Mouse (Mus musculus) liver, adult (tissue): ENCODE results near the gene Tmem237.

Experiments used
- GATA4 ChIP-seq: IDR thresholded peaks from 2 replicates; pipeline ENCODE4 v1.6.1; 2014; ENCODE audit warnings: mild to moderate bottlenecking, low read length; ENCODE audit not compliant: insufficient replicate concordance

Gene Tmem237

DNA sequence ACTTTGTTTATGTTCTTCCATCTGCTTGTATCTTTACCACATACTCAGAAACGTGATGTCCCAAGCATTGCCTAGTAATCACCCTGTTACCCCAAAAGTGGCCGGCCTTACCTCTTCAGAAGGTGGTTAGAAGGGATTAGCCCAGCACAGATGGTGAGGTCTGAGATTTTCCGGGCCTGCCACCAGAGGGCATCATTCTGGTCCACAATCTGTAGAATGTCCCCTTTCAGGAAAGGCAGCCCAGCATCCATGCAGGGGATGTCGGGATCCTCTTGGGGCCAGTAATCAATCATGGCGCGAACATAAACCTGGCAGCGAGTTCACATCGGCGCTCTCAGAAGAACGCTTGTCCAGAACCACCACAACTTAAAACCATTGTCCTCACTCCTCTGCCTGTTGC, 24.3 kb upstream of the Tmem237 start:
- no peak for TF ChIP-seq GATA4

DNA sequence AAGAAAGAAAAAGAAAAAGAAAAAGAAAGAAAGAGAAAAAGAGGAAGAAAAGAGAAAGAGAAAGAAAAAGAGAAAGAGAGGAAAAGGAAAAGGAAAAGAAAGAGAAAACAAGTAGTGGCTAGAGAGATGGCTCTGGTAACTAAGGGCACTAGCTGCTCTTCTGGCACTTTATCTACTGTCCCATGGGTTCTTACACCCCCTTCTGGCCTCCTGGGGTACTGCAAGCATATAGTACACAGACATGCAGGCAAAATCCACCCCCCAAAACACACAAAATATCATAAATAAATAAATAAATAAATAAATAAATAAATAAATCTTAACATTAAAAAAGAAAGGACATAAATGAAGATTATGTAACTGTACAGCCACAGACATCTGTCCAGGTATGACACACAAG, 22.6 kb upstream of the Tmem237 start:
- TF ChIP-seq GATA4: no peak

GRCm38 (mm10) chr1:59134419-59134818, 14.2 kb upstream of the Tmem237 start:
- TF ChIP-seq GATA4: no peak

- TF ChIP-seq GATA4: no peak
Measured at GRCm38 (mm10) chr1:59128879-59129278, 8.7 kb upstream of the Tmem237 start.

- no peak for TF ChIP-seq GATA4
Measured at GRCm38 (mm10) chr1:59125558-59125957, 5.3 kb upstream of the Tmem237 start.

- no peak for TF ChIP-seq GATA4
Measured at GRCm38 (mm10) chr1:59110524-59110923, 9.7 kb downstream of the Tmem237 start.

DNA sequence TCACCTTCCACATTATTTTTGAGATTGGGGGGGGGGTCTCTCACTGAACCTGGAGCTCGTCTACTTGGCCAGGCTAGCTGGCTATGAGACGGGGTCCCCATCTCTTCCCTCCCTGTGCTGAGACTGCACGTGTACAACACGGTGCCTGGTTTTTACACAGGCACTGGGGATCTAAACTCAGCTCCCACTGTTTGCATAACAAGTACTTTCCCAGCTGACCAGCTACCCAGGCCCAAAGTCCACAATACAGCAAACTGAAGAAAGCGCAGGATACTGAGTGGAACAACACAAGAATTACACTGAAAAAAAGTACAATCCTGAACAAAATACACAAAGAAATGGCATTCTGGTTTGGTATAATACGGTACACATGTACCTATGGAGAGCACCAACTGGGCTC, 18.1 kb downstream of the Tmem237 start:
- TF ChIP-seq GATA4: no peak

DNA sequence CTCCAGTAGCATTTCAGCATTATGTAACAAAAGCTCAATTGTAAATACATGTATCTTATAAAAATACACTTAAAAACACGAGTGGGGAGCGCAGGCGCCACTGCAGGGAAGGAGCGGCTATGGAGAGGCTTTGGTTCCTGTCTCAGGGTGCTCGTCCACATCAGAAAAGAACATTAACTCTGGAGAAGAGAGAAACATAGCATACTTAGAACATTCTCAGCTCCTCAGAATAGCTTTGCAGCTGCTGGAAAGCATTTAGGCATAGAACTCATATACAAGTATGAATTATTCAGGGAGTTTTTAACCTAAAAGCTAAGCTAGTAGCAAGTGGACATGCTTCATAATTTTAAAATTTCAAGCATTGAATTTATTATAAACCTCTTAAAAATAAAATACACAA, 19.2 kb downstream of the Tmem237 start:
- TF ChIP-seq GATA4: no peak

- no peak for TF ChIP-seq GATA4
Measured at GRCm38 (mm10) chr1:59094705-59095104, 25.5 kb downstream of the Tmem237 start, which contains the start of gene C2cd6. TSS of gene C2cd6 (minus strand) at chr1:59094900.

DNA sequence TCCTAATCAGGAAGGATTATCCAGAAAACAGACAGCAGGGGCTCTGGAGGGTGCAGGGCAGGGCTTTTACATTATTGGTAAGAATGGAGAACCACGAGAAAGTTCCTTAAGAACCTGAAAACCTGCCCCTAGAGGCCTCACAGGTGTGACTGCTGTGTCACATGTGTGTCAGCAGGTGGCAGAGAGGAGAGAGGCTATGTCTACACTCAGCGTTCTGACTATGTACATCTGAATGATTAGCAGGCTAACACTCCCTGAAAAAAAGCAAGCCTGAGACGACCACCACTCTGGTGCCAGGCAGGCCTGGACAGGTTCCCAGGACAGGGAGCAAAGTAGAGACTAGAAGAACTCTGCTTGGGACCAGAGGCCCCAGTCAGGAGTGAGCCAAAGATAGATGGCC, 49.3 kb downstream of the Tmem237 start:
- no peak for TF ChIP-seq GATA4

DNA sequence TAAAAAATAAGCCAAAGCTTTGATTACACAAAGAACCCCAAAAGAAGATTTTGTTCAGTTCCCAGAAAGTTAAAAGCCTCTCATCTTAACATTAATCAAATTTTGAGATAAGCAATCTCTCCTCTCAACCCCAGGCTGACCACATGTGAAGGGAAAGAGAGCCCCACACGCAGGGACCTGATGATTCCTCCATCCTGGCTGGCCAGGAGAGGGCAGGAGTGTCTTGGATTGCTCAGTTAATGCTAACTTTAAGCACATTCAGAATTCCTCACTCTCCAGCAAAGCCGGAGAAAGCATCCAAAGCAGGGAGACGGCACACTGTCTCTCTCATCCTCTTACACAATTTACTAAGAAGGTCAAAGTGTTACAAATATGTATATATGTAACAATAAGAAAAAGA, 52.2 kb downstream of the Tmem237 start:
- no peak for TF ChIP-seq GATA4

DNA sequence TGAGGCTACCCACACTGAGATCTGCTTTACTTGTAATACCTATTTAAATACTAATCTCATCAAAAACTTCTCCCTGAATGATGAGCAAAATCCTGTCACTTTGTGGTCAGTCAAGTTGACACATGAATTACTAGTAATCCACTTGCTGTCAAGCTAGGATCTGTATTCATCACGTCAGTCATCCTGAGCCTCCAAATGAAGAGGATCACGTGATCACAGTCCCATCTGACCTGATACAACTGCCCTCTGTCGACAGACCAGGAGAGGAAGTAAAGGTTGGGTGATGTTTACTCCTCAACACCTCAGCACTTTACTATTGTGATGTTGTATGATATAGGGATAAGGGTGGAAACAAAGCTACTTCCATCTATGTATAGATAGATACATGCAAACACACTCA, 56.5 kb downstream of the Tmem237 start:
- TF ChIP-seq GATA4: no peak

GRCm38 (mm10) chr1:59056955-59057354, 63.3 kb downstream of the Tmem237 start:
- TF ChIP-seq GATA4: no peak

DNA sequence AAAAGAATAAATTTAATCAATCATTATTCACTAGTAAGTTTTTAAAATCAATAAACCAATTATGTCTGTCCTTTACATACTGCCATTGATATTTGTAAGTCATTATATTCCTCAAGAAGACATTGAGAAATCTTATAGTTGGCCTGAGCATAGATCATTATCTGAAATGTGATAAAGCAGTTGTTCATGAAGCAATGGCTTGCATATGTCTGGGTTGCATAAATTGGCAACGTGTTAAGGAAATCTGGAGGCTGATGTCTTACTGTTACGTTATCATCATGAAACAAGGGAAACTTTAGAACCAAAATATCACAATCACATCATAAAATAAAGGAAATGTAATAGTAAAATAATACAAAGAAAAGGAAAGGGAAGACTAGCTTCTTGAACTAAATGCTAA, 68.9 kb downstream of the Tmem237 start:
- no peak for TF ChIP-seq GATA4
